Mouse (Mus musculus): ENCODE results near the gene Ap3b1. TPM values are rescaled to one million over a fixed set of nuclear protein-coding genes. Genes with fewer than 3 reads are reported as not detected.
"Not testable (repeated sequence)": the region's sequence is repeated elsewhere in the genome, so short reads cannot be mapped to it uniquely, and the experiment has no call there.

Gene Ap3b1
- total and polyA plus RNA-seq, 2 experiments from 2014 or later: 24.7 to 25.2 TPM

DNA sequence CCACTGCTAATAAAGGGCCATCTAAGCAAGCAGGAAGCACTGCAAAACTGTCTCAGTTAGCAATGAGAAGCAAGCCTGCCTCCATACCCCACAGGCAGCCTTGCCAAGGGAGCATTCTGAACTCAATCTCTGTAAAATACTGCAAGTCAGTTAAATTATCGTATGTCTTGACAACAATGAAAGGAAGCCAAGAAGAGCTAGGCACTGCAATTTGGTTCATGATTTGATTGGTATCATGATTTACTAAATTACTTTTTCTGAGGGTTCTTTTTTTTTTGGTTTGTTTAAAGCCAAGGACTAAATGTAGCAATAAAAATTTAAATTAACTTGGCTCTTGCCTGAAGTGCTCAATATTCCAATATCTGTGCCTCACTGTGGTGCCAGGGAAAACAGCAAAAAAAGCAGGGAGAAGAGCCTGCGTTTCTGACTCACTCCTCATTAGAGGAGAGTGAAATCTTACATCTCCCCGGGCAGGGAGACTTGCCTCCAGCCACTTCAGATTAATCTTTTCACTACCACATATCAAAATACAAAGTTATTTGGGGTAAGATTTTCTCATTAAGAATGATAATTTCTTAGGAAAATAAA is 28.3 kb upstream of the Ap3b1 start:
- Histone ChIP-seq H3K27ac (ENCODE audit: low read depth, low read length) (no peak overlapping the region), H3K4me1 (ENCODE audit: insufficient read depth) (no peaks in the 10 kb centered on the region; the same call in 1 of the 2 replicates), H3K27me3 (ENCODE audit: insufficient read depth, low read length) (no peaks in the 10 kb centered on the region), H3K4me3 (ENCODE audit: low read depth, low read length) (no peak overlapping the region), H3K9me3 (ENCODE audit: low read length) (no peaks in the 10 kb centered on the region), H3K36me3 (ENCODE audit: insufficient read depth) (no peaks in the 10 kb centered on the region), H3K9ac (no peak overlapping the region), H3K4me2 (ENCODE audit: low read depth) (no peak overlapping the region)
- peak; percentile 58 for DNase-seq
- ATAC-seq: peak; percentile 67; the same call in 1 of the 2 replicates
- TF ChIP-seq CTCF (IDR thresholded peaks at IDR 0.05; ENCODE audit: low read depth): no peak
- 23% methylated on average over 3 of the region's 3 CpGs for WGBS

DNA sequence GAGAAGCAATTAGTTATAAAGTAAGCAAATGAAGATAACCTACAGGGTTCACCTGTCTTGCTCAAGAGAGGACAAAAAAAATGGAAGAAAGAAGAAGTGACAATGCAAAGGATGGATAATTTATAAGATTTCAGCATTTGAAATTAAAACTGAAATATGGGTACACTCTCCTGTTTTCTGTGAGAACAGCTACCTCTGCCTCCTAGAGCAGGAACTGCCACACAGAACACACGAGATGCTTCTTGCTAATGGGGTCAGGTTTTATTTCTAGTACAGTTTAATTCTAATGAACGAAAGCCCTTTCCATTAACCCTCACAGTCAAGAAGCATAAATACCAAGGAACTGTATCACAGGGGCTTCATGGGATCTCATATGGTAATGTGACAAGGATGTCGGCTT is 20.4 kb upstream of the Ap3b1 start:
- Histone ChIP-seq H3K27ac (ENCODE audit: low read depth, low read length) (no peak overlapping the region), H3K9me3 (ENCODE audit: low read length) (no peaks in the 10 kb centered on the region), H3K27me3 (ENCODE audit: insufficient read depth, low read length) (no peaks in the 10 kb centered on the region), H3K4me2 (ENCODE audit: low read depth) (no peak overlapping the region), H3K4me3 (ENCODE audit: low read depth, low read length) (no peak overlapping the region), H3K36me3 (ENCODE audit: insufficient read depth) (no peaks in the 10 kb centered on the region), H3K4me1 (ENCODE audit: insufficient read depth) (no peaks in the 10 kb centered on the region), H3K9ac (no peak overlapping the region)
- DNase-seq (peak; percentile 11), ATAC-seq (no peak)
- peak; percentile 62 for TF ChIP-seq CTCF (IDR thresholded peaks at IDR 0.05; ENCODE audit: low read depth)
- 71% methylated on average over 3 of the region's 3 CpGs for WGBS

GRCm38 (mm10) chr13:94343192-94343591 is 15.6 kb upstream of the Ap3b1 start:
- WGBS: 94% methylated on average over 5 of the region's 5 CpGs
- no peak for TF ChIP-seq CTCF (IDR thresholded peaks at IDR 0.05; ENCODE audit: low read depth)
- no peak for DNase-seq
- no peak for ATAC-seq
- H3K4me3 ChIP-seq (ENCODE audit: low read depth, low read length): no peak overlapping the region
- no peak overlapping the region for H3K4me2 ChIP-seq (ENCODE audit: low read depth)
- no peak overlapping the region for H3K9ac ChIP-seq
- H3K4me1 ChIP-seq (ENCODE audit: insufficient read depth): no peaks in the 10 kb centered on the region
- no peaks in the 10 kb centered on the region for H3K9me3 ChIP-seq (ENCODE audit: low read length)
- H3K27me3 ChIP-seq (ENCODE audit: insufficient read depth, low read length): no peaks in the 10 kb centered on the region
- H3K36me3 ChIP-seq (ENCODE audit: insufficient read depth): no peaks in the 10 kb centered on the region
- no peak overlapping the region for H3K27ac ChIP-seq (ENCODE audit: low read depth, low read length)

DNA sequence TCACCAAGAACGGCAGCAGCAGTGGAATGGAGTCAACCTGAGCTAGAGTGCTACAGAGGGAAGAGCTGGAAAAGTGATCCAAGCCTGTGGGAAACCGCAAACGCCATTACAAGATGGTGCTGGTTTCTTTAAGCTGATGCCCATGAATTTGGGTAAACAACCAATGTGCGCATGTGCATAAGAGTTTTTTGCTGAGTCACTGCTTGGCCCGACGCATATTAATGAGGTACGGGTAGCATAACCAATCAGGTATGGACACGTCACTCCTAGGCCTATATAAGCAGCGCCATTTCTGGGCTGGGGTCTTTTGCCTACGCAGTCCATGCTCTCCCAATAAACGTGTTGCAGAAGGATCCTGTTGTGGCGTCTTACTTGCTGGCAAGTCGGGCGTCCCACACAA is 14.2 kb upstream of the Ap3b1 start:
- not testable (repeated sequence) for H3K36me3 ChIP-seq (ENCODE audit: insufficient read depth); H3K4me2 ChIP-seq (ENCODE audit: low read depth); H3K9ac ChIP-seq; H3K27me3 ChIP-seq (ENCODE audit: insufficient read depth, low read length); H3K27ac ChIP-seq (ENCODE audit: low read depth, low read length); ATAC-seq; H3K4me1 ChIP-seq (ENCODE audit: insufficient read depth); DNase-seq; H3K4me3 ChIP-seq (ENCODE audit: low read depth, low read length); H3K9me3 ChIP-seq (ENCODE audit: low read length)
- 95% methylated on average over 14 of the region's 14 CpGs for whole genome bisulfite sequencing

DNA sequence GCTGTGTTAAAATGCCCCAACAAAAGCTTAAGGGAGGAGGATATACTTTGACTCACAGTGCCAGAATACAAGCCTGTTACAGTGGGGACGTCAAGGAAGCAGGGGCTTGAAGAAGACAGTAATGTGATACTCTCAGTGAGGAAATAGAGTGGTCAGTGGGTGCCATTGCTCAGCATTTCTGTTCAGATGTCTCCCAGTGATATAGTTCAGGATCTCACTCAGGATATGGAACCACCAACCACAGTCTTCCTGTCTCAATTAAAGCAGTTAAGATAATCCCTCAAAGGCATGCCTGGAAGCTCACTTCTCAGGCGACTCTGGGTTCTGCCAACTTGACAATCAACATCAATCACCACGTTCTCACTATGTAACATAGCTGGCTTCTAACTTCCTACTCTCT is 4.2 kb upstream of the Ap3b1 start:
- no peak overlapping the region for H3K4me2 ChIP-seq (ENCODE audit: low read depth)
- H3K4me1 ChIP-seq (ENCODE audit: insufficient read depth): peaks cover 6% of the 10 kb centered on the region; the same call in 1 of the 2 replicates
- H3K9me3 ChIP-seq (ENCODE audit: low read length): no peaks in the 10 kb centered on the region
- ATAC-seq: no peak
- H3K4me3 ChIP-seq (ENCODE audit: low read depth, low read length): no peak overlapping the region
- no peak for TF ChIP-seq CTCF (IDR thresholded peaks at IDR 0.05; ENCODE audit: low read depth)
- H3K27me3 ChIP-seq (ENCODE audit: insufficient read depth, low read length): no peaks in the 10 kb centered on the region
- no peak for DNase-seq
- 90% methylated on average over 3 of the region's 3 CpGs for WGBS
- no peak overlapping the region for H3K27ac ChIP-seq (ENCODE audit: low read depth, low read length)
- H3K9ac ChIP-seq: no peak overlapping the region
- no peaks in the 10 kb centered on the region for H3K36me3 ChIP-seq (ENCODE audit: insufficient read depth)

DNA sequence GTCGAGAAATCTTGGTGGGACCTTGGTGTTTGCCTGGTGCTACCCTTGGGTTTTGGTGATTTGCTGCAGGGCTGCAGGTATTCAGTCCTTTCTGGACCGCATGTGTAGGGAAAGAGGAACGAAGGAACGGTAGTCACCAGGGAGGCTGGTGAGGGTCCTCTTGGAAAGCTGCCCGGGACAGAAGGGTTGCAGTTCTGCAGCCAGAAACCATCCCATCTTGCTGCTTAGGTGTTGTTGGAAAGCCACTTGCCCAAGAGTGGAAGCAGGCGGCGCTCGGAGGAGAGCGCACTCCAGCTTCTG is 709 bp upstream of the Ap3b1 start:
- no peak for DNase-seq
- Histone ChIP-seq H3K4me1 (ENCODE audit: insufficient read depth) (peaks cover 6% of the 10 kb centered on the region; the same call in 1 of the 2 replicates), H3K9me3 (ENCODE audit: low read length) (no peaks in the 10 kb centered on the region), H3K4me2 (ENCODE audit: low read depth) (peak overlapping the region; percentile 77), H3K27ac (ENCODE audit: low read depth, low read length) (peak overlapping the region; percentile 78), H3K9ac (peak overlapping the region; percentile 72), H3K4me3 (ENCODE audit: low read depth, low read length) (peak overlapping the region; percentile 81), H3K27me3 (ENCODE audit: insufficient read depth, low read length) (no peaks in the 10 kb centered on the region), H3K36me3 (ENCODE audit: insufficient read depth) (no peaks in the 10 kb centered on the region)
- no peak for TF ChIP-seq CTCF (IDR thresholded peaks at IDR 0.05; ENCODE audit: low read depth)
- ATAC-seq: no peak
- WGBS: 1% methylated on average over 9 of the region's 9 CpGs

DNA sequence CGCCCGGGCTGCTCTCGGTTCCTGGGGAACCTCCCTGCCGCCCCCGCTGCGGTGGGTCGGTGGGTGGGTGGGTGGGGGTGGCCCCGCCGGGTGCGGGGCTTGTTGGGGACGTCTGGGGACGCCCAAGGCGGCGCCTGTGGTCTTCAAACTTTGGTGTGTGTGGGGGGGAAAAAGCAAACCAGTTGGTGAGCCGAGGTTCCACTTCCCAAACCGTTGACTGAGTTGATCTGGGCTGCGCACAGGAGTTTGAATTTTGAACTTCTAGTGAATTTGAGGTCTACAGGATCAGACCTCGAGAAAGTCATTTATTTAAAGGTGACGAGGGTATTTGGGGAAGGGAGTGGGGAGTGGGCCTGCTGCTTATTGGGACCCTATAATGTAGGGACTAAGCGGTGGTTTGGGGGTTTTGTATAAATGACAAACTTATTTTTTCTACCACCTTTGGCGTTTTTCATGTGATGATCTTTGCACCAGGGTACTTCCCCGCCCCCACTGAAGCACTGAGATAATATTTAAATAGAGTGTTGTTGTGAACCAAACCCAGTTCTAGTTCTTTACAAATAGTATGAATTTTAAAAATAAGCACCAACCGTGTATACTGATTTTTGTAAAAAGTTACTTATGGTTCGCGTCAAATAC is 641 bp downstream of the Ap3b1 start:
- ATAC-seq: no peak
- WGBS: 21% methylated on average over 25 of the region's 25 CpGs
- Histone ChIP-seq H3K27me3 (ENCODE audit: insufficient read depth, low read length) (no peaks in the 10 kb centered on the region), H3K9ac (peak overlapping the region; percentile 72), H3K27ac (ENCODE audit: low read depth, low read length) (peak overlapping the region; percentile 78), H3K9me3 (ENCODE audit: low read length) (no peaks in the 10 kb centered on the region), H3K4me1 (ENCODE audit: insufficient read depth) (peaks cover 6% of the 10 kb centered on the region; the same call in 1 of the 2 replicates), H3K4me3 (ENCODE audit: low read depth, low read length) (peak overlapping the region; percentile 81), H3K36me3 (ENCODE audit: insufficient read depth) (no peaks in the 10 kb centered on the region), H3K4me2 (ENCODE audit: low read depth) (peak overlapping the region; percentile 77)
- TF ChIP-seq CTCF (IDR thresholded peaks at IDR 0.05; ENCODE audit: low read depth): no peak
- no peak for DNase-seq

DNA sequence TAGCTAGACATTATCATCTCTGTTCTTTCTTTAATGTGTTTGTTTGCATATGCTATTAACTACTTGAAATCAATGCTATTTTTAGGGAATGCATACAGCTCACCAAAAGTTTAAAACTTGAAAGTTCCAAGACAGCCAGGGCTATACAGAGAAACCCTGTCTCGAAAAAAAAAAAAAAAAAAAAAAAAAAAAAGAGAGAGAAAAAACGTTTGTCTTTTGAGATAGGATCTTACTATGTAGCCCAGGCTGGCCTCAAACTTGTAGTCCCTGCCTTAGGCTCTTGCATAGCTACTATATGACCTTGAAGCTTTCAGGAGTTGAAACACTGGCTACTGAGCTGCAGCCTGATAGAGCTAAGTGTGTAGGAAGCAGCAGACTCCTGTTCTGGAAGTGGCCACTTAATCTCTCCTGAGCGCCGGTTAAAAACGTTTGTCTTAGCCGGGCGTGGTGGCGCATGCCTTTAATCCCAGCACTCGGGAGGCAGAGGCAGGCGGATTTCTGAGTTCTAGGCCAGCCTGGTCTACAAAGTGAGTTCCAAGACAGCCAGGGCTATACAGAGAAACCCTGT is 2.3 kb downstream of the Ap3b1 start:
- not testable (repeated sequence) for ATAC-seq

More for the DNA sequence above, 2.3 kb downstream of the Ap3b1 start:
- DNase-seq; H3K36me3 ChIP-seq (ENCODE audit: insufficient read depth); H3K4me1 ChIP-seq (ENCODE audit: insufficient read depth); H3K9ac ChIP-seq; H3K9me3 ChIP-seq (ENCODE audit: low read length); H3K4me2 ChIP-seq (ENCODE audit: low read depth); H3K27me3 ChIP-seq (ENCODE audit: insufficient read depth, low read length); H3K27ac ChIP-seq (ENCODE audit: low read depth, low read length); H3K4me3 ChIP-seq (ENCODE audit: low read depth, low read length): not testable (repeated sequence)
- WGBS: 92% methylated on average over 10 of the region's 10 CpGs
